Mouse (Mus musculus) spleen, embryonic (tissue): ENCODE data around the gene Erc2.

Experiments
- CTCF ChIA-PET: fragments of 350-600 bp; sonication (Branson Sonifier 250); formaldehyde crosslinking; loops from one replicate; lab custom pipeline; 2022; lab: Charles Lee

Erc2 gene

DNA sequence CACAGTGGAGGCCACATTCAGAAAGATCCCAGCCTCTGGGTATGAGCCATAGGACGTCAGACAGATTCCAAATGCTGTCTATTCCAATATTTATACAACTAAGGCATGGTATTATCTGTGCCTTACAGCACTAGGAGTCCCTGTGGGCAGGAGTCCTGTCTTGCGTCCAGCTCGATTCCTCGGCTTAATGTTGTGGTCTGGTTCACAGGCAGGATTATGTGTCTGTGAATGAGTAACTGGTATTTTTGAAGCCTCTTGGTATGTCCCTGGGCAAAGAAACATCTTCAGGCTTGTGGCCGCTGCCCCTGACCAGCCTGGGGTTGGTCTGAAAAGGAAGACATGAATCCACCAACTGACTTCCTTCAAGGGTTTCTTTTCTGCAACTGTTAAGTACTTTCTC is 153.1 kb downstream of the Erc2 start:
- CTCF ChIA-PET, result no interaction called here

DNA sequence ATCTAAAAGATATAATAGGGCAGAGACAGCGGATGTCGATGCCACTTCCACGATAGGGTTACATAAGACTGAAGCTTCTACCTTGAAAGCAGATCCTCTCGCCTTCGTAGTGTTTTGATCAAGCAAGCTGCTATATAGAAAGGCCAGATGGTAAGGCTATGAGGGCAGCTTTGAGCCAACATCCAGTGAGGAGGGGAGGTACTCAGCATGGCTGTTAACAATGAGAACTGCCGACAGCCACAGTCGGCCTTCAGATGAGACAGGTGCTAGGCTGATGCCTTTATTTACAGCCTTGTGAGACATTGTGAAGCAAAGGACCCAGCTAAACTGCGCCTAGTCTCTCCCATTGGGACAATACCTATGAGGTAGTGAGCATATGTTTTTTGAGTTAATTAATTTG is 156.3 kb downstream of the Erc2 start:
- CTCF ChIA-PET, result no interaction called here

DNA sequence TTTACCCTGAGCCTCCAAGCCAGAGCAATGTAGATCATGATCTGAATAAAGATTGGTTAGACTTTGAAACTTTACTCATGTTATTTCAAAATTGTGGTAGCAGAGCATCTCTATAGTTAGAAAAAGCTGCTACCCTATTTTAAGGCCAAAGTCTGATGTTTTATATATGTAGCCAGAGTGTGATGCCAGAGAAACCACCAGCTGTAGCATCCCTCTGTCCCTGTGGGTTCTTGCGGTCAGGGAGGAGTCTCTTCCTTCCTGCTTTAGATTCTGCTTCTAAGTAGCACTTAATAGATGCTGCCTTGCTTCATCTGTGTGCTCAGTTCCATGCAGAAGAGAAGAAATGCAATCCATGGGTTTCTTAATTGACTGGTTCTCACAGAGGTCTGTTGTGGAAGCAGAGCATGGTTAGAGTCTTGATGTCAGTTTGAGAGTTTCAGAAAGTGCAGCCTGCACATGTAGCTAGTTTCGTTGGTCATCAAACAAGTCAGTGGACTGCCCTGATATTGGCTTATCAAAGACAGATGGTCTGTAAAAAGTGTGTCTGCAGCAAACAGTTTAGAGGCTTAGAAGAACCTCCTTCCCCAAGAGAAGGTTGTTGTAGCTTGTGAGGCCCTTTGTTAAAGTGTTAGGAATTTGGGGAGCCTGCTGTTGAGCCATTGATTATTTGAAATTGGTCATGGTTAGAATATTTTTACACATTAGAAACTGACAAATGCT is 156.9 kb downstream of the Erc2 start:
- CTCF ChIA-PET, result no interaction called here

DNA sequence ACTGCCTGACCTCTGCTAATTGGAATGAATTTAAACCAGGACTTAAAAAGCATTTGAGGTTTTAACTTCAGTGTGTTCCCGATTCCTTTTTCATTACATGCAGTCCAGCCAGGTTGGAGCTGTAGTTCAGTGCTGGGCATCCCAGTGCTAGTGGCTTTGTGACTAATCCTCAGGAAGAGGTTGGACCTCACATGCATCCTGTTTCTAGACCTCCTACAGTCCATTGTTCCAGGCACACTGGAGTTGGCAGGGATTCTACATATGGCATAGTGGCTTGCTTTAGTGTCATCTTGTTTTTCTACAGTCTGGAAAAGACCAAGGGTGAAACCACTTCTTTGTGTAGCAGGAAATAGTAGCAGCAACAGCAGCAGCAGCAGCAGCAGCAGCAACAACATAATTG is 159.0 kb downstream of the Erc2 start:
- CTCF ChIA-PET, result no interaction called here

DNA sequence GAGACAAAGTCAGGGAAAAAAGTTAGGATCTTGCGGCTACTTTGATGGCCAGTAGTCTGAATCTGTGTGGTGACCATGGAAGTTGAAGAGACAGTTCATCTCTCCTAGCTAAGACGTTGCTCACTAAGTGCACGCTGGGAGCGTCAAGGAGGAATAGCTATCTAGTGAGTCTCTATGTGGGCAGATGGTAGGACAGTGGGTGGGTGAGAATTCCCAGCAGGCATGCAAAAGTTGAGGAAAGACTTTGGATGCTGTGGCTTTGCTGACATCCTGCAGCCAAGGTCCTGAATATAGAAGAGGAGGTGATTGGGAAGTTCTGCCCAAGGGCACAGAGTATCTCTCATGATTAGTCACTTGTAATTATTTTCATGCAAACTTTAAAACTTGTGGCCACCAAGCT is 162.6 kb downstream of the Erc2 start:
- CTCF ChIA-PET, result no interaction called here

DNA sequence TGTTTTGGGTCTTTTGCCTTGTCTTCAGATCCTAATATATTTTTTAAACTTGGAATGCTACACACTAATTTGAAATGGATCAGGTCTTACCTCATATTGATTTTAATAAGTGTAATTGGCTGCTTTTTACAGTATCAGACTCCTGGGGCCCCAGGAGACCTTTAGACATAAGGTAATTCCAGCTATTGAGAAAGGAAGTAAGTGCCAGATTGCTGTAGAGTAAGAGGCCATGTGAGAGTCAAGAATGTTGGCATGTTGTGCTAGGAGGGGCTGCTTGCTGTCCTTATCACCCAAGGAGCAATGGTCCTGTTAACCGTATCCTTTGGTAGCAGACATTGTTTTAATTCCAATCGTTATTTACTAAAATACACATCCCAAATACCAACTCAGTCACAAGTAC is 163.3 kb downstream of the Erc2 start:
- CTCF ChIA-PET, result no interaction called here

DNA sequence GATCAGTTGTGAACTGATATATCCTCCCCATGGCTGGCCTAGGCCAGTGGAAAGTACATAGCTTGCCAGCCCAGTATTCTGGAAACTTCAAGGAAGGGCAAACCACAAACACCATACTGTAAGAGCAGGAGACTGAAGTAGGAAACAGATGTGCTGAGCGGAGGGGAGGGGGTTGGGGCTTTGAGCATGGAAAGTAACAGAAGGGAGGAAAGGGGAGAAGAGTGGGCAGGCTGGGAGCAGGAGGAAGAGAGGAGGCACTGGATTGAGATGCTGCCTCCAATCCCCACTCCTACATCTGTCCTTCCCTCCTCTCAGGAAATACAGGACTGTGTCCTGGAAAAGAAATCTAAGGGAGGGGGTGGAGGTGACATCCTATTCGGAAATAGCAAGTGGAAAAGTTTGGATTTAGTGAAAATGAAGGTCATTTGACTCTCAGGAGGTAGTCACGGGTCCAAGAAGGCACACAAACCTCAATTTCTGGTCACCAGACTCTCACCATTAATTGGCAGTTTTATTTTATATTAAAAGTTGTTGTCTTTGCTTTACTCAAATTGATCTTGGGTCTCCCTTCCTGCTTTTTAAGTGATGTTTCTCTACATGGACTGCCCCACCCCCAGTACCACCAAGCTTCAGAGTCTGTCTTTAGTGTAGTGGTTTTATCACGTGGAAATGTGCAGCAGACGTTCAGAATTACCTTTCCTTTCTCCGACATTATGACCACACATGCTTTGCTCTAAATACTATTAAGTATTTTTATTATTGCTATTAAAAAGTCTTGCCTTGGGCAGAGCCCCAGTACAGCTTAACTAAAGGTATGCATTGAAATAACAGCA is 167.1 kb downstream of the Erc2 start:
- CTCF ChIA-PET, result no interaction called here

DNA sequence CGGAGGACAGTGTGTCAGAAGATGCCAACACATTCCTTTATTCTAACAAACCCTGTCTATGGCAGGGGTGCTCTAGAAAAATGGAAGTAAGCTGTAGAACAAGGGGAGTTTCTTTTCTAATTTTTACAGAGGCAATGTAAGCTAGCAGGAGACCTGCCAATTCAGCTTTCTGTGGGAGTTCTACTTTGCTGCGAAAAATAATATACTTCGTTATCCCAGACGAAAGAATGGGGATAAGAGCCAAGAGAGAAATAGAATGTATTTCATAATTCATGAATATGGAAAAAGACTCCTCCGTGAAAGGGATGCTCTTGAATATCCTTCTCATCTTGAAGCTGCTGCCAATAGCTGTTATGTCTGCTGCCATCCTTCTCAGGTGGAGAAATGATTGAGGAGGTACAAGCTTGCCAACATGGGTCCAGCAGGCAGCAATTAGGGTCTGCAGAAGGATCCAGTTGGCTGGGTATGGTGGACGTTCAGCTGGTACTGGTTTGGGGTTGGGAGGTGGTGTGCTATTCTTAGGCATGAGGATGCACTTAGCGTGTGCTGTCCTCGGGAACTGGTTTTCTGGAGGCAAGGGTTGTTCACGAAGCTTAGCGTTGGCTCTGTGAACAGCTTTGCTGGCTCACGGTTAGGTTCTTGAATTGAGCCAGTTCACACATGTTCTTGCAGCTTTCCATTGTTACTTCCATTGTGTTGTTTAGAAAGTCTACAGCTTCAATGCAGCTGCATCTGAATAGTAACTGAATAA is 176.1 kb downstream of the Erc2 start:
- CTCF ChIA-PET, result no interaction called here

DNA sequence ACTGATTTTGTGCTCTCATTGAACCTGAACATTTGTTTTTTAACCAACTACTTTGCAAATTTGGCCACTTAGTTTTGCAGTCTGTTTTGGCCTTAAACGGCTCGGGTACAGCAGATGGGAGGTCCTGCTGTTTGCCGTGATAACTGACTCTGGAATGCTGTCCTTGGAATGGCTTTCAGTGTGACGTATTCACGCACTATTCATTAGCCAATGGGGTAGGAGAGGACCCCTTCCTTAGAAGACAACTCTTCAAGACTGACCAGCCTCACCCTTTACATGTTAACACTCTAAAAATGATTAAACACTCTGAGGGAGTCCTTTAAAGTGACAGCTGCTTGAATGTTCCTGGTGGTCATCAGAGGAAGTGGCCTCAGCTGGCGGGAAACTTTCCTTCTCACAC is 178.5 kb downstream of the Erc2 start:
- CTCF ChIA-PET, result no interaction called here

DNA sequence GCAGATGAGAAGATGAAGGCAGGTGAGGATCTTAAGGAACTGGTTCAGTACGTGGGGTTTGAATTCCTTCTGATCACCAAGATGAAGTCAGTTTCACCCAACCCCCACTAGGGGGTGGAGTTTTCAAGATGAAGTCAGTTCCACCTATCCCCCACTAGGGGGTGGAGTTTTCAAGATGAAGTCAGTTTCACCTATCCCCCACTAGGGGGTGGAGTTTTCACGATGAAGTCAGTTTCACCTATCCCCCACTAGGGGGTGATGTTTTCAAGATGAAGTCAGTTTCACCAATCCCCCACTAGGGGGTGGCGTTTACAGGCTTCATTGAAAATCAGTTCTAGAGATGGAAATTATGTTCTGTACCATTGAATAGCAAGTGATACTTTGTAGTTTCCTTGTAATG is 181.7 kb downstream of the Erc2 start:
- CTCF ChIA-PET, result no interaction called here

DNA sequence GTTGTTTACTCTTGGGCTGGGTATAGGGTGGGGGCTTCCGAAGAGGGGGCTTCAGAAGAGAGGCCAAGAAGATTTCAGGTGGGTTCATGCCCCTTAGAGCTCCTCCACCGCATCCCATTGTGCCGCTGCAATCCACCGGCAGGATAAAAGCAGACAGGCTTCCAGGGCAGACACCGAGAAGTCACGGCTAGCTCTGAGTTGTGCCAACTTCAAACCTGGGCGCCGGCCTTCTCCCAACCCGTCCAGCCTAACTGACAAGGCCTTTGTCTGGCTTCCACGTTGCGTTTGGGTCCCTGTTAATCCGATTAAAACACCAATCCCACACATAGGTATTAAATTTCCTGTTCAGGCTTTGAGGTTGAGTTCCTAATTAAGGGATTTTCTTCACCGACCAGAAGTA is 182.8 kb downstream of the Erc2 start:
- CTCF ChIA-PET, result no interaction called here

DNA sequence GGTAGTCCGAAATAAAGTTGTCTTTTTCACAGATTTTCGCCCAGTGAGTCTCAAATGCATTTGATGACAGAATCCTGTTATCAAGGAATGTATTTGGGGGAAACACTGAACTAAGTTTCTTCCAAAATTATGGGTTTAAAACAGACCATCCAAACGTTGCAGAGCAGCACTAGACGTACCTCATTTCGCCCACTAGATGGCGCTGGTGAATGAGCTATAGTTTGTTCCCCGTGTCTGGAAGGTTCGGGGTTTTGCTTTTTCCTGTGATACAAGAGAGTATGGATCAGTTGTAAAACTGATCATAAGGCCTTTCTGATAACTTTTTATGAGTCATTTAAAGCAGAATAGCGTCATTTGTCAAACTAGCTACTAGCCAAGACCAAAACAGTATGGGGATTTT is 185.9 kb downstream of the Erc2 start:
- CTCF ChIA-PET, result no interaction called here

DNA sequence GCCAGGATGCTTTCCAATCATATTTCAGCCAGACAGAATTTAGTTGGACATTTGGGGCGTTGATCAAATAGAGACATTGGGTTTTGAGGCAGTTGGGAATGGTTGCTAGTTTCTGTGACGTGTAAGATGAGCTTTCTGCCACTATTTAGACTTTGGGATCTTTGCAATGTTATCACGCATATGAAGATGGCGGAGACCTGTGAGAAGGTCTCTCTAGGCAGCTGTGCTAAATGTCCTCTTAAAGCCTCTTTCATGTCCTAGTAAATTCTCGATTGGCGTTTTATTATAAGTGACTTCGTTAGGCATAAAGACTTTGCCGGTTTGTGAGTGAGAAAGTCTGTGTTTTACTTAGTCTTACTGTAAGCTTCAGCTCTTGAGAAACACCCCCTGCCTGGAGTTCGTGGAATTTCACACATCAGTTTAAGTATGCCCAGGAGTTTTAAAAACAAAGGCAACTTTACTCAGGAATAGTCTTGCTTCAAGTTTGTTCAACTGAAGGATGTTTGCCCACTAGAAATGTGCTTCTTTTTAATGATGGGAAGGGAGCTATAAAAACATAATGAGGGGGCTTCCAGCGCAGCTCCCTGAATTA is 186.4 kb downstream of the Erc2 start:
- CTCF ChIA-PET, result no interaction called here

DNA sequence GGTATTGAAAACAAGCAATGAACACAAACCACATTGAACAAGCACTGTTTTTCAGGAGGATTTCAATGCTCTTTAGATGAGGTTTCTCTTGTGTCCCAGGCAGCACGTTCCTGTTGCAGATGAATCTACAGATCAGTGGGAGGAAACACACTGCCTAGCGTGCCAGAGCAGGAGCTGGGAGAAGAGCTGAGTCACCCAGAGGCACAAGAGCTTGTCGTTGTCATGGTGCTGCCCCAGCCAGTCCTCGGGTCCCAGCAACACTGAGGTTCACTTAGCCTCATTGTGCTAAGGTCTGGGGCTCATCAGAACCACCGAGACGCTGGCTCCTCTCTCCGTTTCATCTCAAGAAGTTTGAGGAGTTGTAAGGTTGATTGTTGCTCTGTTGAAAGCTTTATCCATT is 188.6 kb downstream of the Erc2 start:
- CTCF ChIA-PET, result interaction anchor here (0.6 to 0.7 kb wide), 2 partner anchors 9 to 24 kb away, joined by 4 read pairs; no protein-coding TSS in a partner anchor

DNA sequence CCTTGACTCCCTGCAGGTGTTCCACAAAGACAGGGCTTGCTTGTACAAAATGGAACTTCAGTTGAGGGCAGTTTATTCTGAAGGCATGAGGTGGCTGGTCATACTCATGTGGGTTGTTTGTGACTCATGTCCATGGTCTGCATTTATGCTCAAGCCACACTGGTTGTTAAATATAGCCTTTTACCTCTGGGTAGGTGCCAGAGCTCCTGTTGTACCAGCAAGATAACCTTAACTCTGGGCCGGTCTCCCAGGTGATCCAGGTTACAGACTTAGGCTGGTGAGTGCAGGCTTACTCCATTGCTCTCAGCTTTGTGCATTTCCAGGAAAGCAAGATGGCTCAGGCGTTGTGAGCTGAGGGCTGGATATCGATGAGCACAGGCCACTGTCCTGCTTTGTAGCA is 189.4 kb downstream of the Erc2 start:
- CTCF ChIA-PET, result no interaction called here

DNA sequence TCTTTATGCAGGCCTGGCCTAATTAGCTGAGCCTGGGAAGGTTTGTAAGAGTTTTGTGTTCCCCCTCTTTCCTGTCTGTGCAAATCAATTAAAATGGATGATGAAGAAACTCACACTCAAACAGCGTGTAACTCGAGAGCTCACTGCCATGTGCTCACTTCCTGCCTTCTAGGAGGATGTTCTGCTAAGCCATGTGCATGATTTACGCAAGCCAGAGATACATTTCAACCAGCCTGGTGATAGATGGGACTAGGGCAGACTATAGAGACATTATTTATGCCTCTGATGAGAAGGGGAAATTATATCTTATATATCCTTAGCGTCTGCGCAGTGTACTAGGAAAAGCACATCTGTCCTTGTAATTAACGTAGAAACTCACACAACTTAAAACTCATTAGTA is 193.5 kb downstream of the Erc2 start:
- CTCF ChIA-PET, result no interaction called here

DNA sequence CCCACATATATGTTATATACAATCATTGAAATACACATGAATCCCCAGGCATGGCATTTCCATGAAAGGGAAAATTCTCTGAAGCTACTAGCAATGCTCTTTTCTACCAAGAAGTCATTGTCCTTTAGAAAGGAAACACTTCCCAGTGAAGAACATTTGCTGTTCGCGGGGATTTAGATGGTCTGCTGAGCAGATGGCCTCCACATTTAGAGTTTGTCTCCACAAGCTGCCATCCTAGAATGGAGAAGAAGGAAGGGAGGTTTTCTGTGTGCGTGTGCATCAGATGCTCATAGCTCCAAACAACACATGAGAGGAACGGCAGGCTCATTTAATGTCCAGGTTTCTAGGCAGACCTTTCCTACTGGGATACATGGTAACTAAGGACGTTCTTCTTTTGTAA is 196.8 kb downstream of the Erc2 start:
- CTCF ChIA-PET, result no interaction called here

DNA sequence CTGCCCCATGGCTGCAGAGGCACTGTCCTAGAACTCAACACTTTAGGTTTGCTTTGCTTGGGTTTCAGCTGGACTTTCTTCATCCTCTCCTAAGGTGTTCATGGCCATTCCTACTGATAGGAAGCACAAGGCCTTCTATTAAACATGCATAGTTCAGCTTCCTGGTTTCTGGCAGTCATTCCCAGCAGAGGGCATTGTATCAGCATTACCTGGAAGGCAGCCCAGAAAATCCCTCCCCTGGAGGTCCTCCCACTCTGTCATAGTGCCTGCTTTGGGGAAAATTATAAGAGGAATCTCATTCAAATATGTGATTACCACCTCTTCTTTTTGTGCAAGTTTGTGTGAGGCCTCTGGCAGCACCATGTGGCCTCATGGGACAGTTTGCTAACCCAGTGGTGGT is 199.6 kb downstream of the Erc2 start:
- CTCF ChIA-PET, result no interaction called here

DNA sequence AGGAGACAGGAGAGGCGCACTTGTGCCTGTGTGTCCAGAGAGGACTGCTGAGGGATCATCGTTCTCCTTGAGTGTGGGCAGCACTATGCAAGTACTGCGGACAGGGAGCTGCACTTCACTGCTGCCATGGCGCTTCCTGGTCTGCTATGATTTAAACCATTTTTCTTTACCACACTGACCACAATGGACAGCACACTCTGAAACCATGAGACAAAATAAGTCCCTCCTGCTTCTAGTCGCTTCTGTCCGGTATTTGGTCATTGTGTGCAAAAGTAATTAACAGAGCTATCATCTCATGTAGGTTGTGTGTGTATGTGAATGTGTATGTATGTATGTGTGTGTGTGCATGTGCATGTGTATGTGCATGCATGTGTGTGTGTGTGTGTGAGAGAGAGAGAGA is 200.3 kb downstream of the Erc2 start:
- CTCF ChIA-PET, result interaction anchor here (0.7 kb wide), 1 partner anchor 147 kb away, joined by 6 read pairs; no protein-coding TSS in a partner anchor

DNA sequence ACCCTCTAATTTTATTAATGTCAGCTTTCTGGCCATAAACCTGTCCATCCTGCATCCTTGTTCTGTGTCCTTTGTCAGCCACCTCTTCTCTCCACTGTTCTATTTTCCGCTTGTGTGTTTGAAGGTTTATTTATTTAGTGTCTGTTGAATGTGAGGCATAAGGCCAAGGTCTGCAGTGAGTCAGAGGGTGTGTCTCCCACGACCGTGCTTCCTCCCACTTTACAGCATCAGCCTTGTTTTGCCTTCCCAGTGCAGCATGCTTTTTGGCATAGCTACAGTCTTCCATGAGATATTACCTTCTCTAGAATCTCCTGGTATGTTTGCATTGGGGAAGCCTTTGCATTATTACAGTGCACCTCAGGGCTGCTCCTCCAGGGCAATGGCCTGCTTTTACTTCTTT is 200.8 kb downstream of the Erc2 start:
- CTCF ChIA-PET, result no interaction called here

DNA sequence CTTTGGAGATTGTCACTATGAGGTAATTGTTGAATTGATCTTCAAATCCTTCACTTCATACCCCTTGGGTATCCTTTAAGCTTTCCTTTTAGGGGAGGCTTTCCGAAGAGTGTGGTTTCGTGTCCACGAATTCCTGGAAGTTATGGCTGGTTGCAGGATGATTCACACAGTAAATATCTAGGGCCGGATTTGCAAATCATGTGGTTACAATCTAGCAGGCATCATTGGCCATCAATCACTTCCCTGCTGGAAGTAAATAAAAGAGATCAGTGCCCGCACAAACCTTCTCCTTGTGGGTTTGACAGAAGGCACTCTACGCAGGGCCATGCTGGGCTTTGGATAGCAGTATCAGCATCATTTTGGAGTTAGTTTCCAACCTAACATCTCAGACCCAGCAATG is 201.7 kb downstream of the Erc2 start:
- CTCF ChIA-PET, result no interaction called here

DNA sequence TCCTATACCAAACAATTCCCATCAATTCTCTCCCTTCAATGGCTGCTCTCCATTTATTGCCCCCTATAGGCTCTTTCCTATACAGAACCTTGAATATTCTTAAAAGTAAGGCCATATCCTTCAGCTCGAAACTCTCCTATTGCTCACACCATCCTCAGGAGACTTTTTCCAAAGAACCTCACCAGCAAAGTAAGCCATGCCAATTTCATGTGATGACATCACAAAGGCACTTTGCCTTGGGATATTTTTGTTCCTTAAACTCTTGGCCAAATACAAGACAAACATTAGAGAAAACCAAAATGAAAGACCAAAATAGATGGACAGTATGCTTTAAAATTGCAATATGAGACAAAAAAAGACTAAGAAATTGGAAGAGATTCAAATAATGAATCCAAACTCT is 204.6 kb downstream of the Erc2 start:
- CTCF ChIA-PET, result no interaction called here
